Mouse (Mus musculus) midbrain, embryonic 10.5 days (tissue): Measurements from ENCODE around the gene Cnih2. TPM values are rescaled to one million over a fixed set of nuclear protein-coding genes. Genes with fewer than 3 reads are reported as not detected.

Experiments used
- DNase-seq: peaks from one replicate; pipeline ENCODE4 v3.0.0-alpha.2; 2017; ENCODE audit warnings: low spot score
- H3K27ac ChIP-seq: fragments of 300-500 bp; sonication (generic); replicated peaks from 2 replicates; pipeline ENCODE4 v1.5.1; 2016; ENCODE audit warnings: mild to moderate bottlenecking
- H3K27me3 ChIP-seq: fragments of 300-500 bp; sonication (generic); 2 replicates; pipeline ENCODE4 v1.6.1; 2016; ENCODE audit warnings: low read depth, mild to moderate bottlenecking; ENCODE audit not compliant: poor library complexity, severe bottlenecking
- H3K36me3 ChIP-seq: fragments of 300-500 bp; sonication (generic); 2 replicates; pipeline ENCODE4 v1.6.1; 2016; ENCODE audit warnings: mild to moderate bottlenecking, moderate library complexity
- H3K4me1 ChIP-seq: fragments of 300-500 bp; sonication (generic); 2 replicates; pipeline ENCODE4 v1.6.1; 2016
- H3K4me3 ChIP-seq: fragments of 300-500 bp; sonication (generic); 2 replicates; pipeline ENCODE4 v1.5.1; 2016; ENCODE audit warnings: mild to moderate bottlenecking, moderate library complexity
- H3K9me3 ChIP-seq: fragments of 300-500 bp; sonication (generic); replicated peaks from 2 replicates; pipeline ENCODE4 v1.6.1; 2016; ENCODE audit warnings: mild to moderate bottlenecking
- WGBS: fragments of 180-500 bp; shearing (Covaris S2); methylation state at CpG from one replicate; pipeline ENCODE4 v1.1.7; 2016; 5-methylcytosine and 5-hydroxymethylcytosine counted together
- polyA plus RNA-seq: library from polyadenylated mRNA; unstranded; fragments of >200 nt; fragmentation: Nextera tagmentation; extraction: Ambion mirVana; gene quantifications from 2 replicates; pipeline ENCODE4 v1.2.1, GENCODE M21; 2016

Cnih2 gene
- polyA plus RNA-seq, 1 experiment from 2014 or later = 42.2 TPM

- under 1% methylated on average over 40 of the region's 40 CpGs for WGBS
These were observed 26.6 kb downstream of the Cnih2 start for GRCm38 (mm10) chr19:5071545-5072369.

GRCm38 (mm10) chr19:5071077-5071476 lies 27.2 kb downstream of the Cnih2 start:
- Histone ChIP-seq H3K27ac (peak overlapping the region; percentile 88), H3K36me3 (no peaks in the 10 kb centered on the region), H3K27me3 (peaks cover 70% of the 10 kb centered on the region), H3K4me1 (peaks cover 58% of the 10 kb centered on the region), H3K9me3 (no peaks in the 10 kb centered on the region), H3K4me3 (peak overlapping the region; percentile 60)
- 9% methylated on average over 11 of the region's 11 CpGs for WGBS
- no peak for DNase-seq

More at GRCm38 (mm10) chr19:5071545-5072369, 26.6 kb downstream of the Cnih2 start:
- no peaks in the 10 kb centered on the region for H3K36me3 ChIP-seq
- peaks cover 58% of the 10 kb centered on the region for H3K4me1 ChIP-seq
- H3K9me3 ChIP-seq = no peaks in the 10 kb centered on the region
- peak; percentile 86 for DNase-seq
- peaks cover 64% of the 10 kb centered on the region for H3K27me3 ChIP-seq
- peak overlapping the region; percentile 88 for H3K27ac ChIP-seq
- peak overlapping the region; percentile 60 for H3K4me3 ChIP-seq

- no peaks in the 10 kb centered on the region for H3K36me3 ChIP-seq
- peaks cover 77% of the 10 kb centered on the region for H3K27me3 ChIP-seq
- peak overlapping the region; percentile 52; the same call in 1 of the 2 replicates for H3K4me3 ChIP-seq
- H3K4me1 ChIP-seq = peaks cover 58% of the 10 kb centered on the region
- no peaks in the 10 kb centered on the region for H3K9me3 ChIP-seq
- DNase-seq = no peak
- 85% methylated on average over 7 of the region's 7 CpGs for WGBS
- H3K27ac ChIP-seq = no peak overlapping the region; the same call in 1 of the 2 replicates
These were observed 28.3 kb downstream of the Cnih2 start for GRCm38 (mm10) chr19:5069978-5070377.

GRCm38 (mm10) chr19:5069486-5069885 lies 28.8 kb downstream of the Cnih2 start:
- no peaks in the 10 kb centered on the region for H3K9me3 ChIP-seq
- peaks cover 58% of the 10 kb centered on the region for H3K4me1 ChIP-seq
- no peak for DNase-seq
- peak overlapping the region; percentile 52; the same call in 1 of the 2 replicates for H3K4me3 ChIP-seq
- peaks cover 73% of the 10 kb centered on the region for H3K27me3 ChIP-seq
- WGBS = 81% methylated on average over 5 of the region's 5 CpGs
- no peak overlapping the region for H3K27ac ChIP-seq
- no peaks in the 10 kb centered on the region for H3K36me3 ChIP-seq

- Histone ChIP-seq H3K27ac (peak overlapping the region; percentile 74), H3K27me3 (peaks cover 65% of the 10 kb centered on the region), H3K4me3 (peak overlapping the region; percentile 52), H3K36me3 (no peaks in the 10 kb centered on the region), H3K4me1 (peaks cover 58% of the 10 kb centered on the region), H3K9me3 (no peaks in the 10 kb centered on the region)
- no peak for DNase-seq
- WGBS = 38% methylated on average over 21 of the region's 21 CpGs
These were observed 29.6 kb downstream of the Cnih2 start for GRCm38 (mm10) chr19:5068570-5069234.

- peak; percentile 66 for DNase-seq
- Histone ChIP-seq H3K27me3 (peaks cover 65% of the 10 kb centered on the region), H3K4me3 (peak within 1 kb of the TSS; percentile 52), H3K9me3 (no peaks in the 10 kb centered on the region), H3K27ac (peak within 1 kb of the TSS; percentile 74), H3K36me3 (no peaks in the 10 kb centered on the region), H3K4me1 (peaks cover 57% of the 10 kb centered on the region)
- 1% methylated on average over 56 of the region's 56 CpGs for WGBS
These were observed 30.3 kb downstream of the Cnih2 start, which contains the start of gene Cd248 for GRCm38 (mm10) chr19:5067867-5068569. Cd248 (plus strand) TSS chr19:5068078.

- peaks cover 65% of the 10 kb centered on the region for H3K27me3 ChIP-seq
- peak overlapping the region; percentile 74; the same call in 1 of the 2 replicates for H3K27ac ChIP-seq
- H3K36me3 ChIP-seq = no peaks in the 10 kb centered on the region
- 9% methylated on average over 15 of the region's 15 CpGs for WGBS
- peaks cover 49% of the 10 kb centered on the region for H3K4me1 ChIP-seq
- no peak for DNase-seq
- H3K9me3 ChIP-seq = no peaks in the 10 kb centered on the region
- H3K4me3 ChIP-seq = peak overlapping the region; percentile 52
These were observed 31.1 kb downstream of the Cnih2 start for GRCm38 (mm10) chr19:5067040-5067799.

GRCm38 (mm10) chr19:5065104-5065503 lies 33.2 kb downstream of the Cnih2 start:
- no peak overlapping the region for H3K4me3 ChIP-seq
- peaks cover 45% of the 10 kb centered on the region for H3K4me1 ChIP-seq
- no peak for DNase-seq
- peaks cover 51% of the 10 kb centered on the region for H3K27me3 ChIP-seq
- no peaks in the 10 kb centered on the region for H3K9me3 ChIP-seq
- 78% methylated on average over 7 of the region's 7 CpGs for WGBS
- no peak overlapping the region for H3K27ac ChIP-seq
- H3K36me3 ChIP-seq = no peaks in the 10 kb centered on the region

- H3K4me1 ChIP-seq = peaks cover 44% of the 10 kb centered on the region
- DNase-seq = no peak
- 71% methylated on average over 6 of the region's 6 CpGs for WGBS
These were observed 35.9 kb downstream of the Cnih2 start for GRCm38 (mm10) chr19:5062446-5062845.

GRCm38 (mm10) chr19:5062041-5062440 lies 36.3 kb downstream of the Cnih2 start:
- Histone ChIP-seq H3K4me1 (peaks cover 40% of the 10 kb centered on the region), H3K9me3 (no peaks in the 10 kb centered on the region)
- 87% methylated on average over 5 of the region's 5 CpGs for WGBS

More at GRCm38 (mm10) chr19:5062446-5062845, 35.9 kb downstream of the Cnih2 start:
- no peaks in the 10 kb centered on the region for H3K36me3 ChIP-seq
- peaks cover 36% of the 10 kb centered on the region for H3K27me3 ChIP-seq
- H3K9me3 ChIP-seq = no peaks in the 10 kb centered on the region
- no peak overlapping the region for H3K27ac ChIP-seq
- H3K4me3 ChIP-seq = no peak overlapping the region

GRCm38 (mm10) chr19:5060365-5061330 lies 37.7 kb downstream of the Cnih2 start:
- H3K4me3 ChIP-seq = no peak overlapping the region
- H3K36me3 ChIP-seq = no peaks in the 10 kb centered on the region
- 36% methylated on average over 5 of the region's 5 CpGs for WGBS
- H3K9me3 ChIP-seq = no peaks in the 10 kb centered on the region
- DNase-seq = no peak
- peaks cover 29% of the 10 kb centered on the region for H3K27me3 ChIP-seq
- H3K27ac ChIP-seq = peak overlapping the region; percentile 56
- peaks cover 42% of the 10 kb centered on the region for H3K4me1 ChIP-seq

More at GRCm38 (mm10) chr19:5062041-5062440, 36.3 kb downstream of the Cnih2 start:
- Histone ChIP-seq H3K36me3 (no peaks in the 10 kb centered on the region), H3K4me3 (no peak overlapping the region), H3K27ac (no peak overlapping the region), H3K27me3 (peaks cover 36% of the 10 kb centered on the region)
- DNase-seq = no peak
